Mouse (Mus musculus) regulatory T cell (primary cell): Measurements from ENCODE around the gene Dcaf12l1.
"Not testable (repeated sequence)": the region's sequence is repeated elsewhere in the genome, so short reads cannot be mapped to it uniquely, and the experiment has no call there.

Experiments
- in situ Hi-C: fragments of 300-600 bp; cut with MboI, MseI; formaldehyde crosslinking; loops from one replicate; pipeline ENCODE4 v1.15.1; 2025; ENCODE audit warnings: high pct_unique_total_duplicates

Dcaf12l1 gene

GRCm38 (mm10) chrX:44789761-44790411, at the start of gene Dcaf12l1:
TSS of gene Dcaf12l1 (minus strand) at chrX:44790197.
- in situ Hi-C loops: no loop called here

GRCm38 (mm10) chrX:44809356-44809755, 19.4 kb upstream of the Dcaf12l1 start:
- in situ Hi-C loops: not testable (repeated sequence)

GRCm38 (mm10) chrX:44789036-44789760, 799 bp downstream of the Dcaf12l1 start:
- in situ Hi-C loops: no loop called here
